Mouse (Mus musculus) ovary, postnatal 10 days (tissue): ENCODE measurements around the gene Aktip.

Source experiments
- DNase-seq: peaks from one replicate; pipeline ENCODE4 v3.0.0; 2022; ENCODE audit warnings: low spot score

The Aktip gene

DNA sequence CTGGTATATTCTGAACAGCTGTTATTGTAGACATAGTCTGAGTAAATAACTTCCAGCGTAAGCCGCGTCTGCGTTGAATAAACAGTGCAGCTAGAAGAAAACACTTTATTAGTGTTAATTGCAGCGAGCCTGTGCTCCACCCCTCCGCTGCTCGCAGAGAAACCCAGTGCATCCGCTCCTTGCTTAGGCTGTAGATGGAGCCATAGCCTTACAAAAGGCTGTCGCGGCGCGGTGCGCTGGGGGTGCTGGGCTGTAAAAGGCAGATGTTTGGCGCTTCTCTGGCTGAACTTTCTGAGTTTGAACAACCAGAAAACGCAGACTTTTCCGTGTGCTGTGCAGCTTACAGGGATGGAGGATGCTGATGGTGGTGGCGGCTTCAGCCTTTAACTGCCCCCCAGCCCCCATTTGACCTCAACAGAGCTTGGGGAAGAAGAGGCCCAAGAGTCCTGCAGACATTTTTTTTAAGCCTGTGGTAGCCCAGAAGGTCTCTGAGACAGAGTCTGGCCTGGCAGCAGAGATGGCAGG lies 8.9 kb downstream of the Aktip start:
- DNase-seq: peak; percentile 11

DNA sequence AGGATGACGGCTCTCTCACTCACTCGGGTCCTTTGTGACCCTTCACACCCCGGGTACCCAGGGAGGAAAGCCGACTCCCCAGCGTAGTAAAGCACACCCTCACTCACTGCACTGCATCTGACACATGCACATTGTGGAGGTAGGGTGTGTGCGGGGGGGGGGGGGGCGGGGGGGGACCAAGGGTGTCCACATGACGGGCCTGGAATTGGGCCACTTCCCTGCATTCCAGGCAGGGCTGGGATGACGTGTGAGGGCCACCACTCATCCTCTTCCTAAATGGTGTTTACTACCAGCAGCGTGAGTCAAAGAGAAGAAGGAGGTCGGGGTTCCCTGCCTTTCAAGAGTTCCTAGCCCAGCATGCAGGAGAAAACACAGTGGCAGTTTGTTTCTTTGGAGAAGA lies 11.6 kb downstream of the Aktip start:
- no peak for DNase-seq

DNA sequence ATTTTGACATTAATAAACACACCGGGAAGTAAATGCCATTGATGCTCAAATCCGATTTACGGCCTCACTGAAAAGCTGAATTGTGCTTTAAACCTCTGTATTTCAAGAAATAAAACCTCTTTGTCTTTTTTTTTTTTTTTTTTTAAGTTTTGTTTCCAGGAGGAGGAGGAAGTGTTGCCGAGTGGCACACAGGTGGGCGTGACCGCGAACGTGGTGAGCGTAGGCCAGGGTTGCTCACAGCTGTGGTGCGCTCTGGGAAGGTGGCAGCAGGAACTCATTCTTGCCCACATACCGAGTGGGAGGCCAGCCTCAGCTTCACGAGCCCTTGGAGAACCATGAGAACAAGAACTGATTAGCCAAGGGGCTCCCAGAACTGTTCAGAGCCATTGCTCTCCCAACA lies 13.4 kb downstream of the Aktip start:
- no peak for DNase-seq

DNA sequence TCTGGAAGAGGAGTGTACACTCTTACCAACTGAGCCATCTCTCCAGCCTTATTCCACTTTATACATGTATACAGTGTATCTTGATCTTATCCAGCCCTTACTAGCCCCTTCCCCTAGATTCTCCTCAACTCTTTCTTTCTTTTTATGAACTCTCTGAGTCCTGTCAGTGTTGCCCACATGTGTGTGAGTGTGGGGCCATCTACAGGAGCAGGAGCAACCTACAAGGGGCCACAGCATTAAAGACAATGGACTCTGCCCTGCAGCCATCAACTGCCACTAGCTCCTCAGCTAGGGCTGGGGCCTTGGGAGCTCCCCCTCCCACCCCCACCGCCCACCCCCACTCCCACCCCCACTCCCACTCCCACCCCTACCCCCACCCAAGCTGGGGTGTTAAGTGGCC lies 22.1 kb downstream of the Aktip start:
- DNase-seq: no peak

DNA sequence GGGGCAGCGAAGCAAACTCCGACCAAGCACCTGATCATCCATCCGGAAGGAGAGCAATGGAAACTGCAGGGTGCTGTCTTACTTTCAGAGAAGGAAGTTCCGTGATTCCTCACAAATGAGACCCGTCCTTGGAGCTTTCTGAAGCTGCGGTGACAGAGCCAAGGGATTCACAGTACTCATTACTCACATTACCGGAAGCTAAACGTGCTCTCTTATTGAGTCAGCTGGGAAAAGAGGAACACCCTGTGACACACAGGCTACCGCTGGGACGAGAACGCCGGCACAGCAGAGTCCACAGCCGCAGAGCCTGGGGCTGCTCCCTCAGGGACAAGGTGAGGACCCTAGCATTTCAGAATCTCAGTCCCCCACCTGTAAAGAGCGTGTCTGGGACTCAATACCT lies 23.6 kb downstream of the Aktip start:
- DNase-seq: no peak

DNA sequence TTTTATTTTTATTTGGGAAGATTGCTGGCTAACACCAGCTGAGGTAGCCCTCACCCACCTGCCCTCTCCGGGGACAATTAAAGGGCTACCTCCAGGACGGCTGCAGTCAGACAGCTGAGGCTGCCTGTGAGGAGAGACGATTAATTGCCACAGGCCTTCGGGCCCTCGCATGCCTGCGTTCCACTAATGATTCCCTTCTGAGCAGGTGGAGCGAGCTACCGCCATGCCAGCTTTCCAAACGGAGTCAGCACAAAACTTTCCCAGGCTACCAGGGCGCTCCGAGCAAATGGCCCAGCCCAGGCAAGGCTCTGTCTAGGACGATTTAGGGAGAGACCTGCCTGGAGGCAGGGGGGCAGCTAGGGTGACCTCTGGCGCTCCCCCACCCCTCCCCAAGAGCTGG lies 28.2 kb downstream of the Aktip start:
- no peak for DNase-seq

DNA sequence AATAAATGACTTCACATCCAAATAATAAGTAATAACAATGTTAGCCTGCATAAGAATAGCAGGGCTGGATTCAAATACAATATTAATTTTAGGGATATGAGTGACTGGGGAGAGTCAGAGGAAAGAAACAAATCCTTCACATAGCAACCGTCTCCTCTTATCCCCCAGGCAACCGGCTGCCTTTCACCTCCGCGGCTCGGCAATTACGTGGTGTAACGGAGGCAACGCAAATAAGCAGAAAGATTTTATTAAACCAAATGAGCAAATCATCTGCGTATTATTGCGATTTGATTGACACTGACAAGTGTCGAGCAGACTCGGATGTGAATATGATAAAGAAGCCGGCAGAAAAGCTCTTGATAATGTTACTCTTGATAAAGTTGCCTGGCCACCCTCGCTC lies 28.9 kb downstream of the Aktip start:
- no peak for DNase-seq

DNA sequence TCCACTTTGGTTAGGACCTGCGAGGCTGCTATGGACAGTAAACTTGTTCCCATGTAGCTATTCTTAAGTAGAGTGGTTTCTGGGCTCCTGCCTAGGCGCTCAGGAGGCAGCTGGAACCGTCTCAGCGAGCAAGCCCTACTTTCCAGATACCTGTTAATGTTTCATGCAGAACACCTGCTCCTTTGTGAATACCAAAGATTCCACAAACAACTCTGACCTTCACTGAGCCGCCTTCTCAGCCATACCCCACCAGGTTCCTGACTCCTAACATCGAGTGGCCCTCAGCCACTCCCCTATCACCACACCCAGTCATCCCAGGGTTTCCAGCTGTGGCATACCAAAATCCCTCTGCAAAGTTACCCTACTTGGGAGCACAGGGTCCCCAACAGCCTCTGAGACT lies 29.6 kb downstream of the Aktip start:
- DNase-seq: no peak

DNA sequence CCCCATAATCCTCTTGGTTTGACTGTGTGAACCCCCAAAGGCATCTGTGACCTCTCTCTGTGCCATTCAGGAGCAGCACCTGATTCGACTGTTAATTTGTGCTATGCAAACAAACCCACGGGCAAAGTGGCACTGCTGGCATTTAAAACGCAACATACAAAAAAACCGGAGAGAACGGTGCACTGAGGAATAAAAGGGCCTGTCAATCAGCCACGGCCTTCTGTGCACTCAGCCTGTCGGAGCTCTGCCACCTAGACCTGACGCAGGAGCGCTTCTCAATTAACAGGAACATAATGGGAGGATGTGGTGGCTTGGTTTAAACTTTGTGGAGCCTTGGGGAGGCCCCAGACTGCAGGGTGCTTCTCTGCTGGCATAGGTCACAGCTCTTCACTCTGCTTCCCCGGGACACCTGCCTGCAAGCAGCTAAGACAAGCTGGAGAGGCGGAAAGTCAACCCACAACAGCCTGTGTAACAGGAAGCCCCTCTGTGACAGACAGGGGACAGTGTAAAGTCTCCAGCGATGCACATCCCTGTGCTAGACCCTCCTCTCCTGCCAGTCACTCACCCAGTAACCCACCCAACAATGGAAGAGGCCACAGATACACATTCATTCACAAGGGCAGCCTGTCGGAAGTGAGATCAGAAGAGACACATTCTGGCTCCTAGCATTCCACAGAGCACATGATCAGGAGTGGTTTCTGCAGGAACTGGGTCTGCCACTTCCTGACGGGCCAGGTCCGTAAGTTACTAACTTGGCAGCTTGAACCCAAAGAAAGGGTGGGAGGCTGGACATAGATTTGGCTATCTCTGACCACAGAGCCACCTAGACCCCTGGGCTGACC lies 39.6 kb downstream of the Aktip start:
- DNase-seq: no peak

DNA sequence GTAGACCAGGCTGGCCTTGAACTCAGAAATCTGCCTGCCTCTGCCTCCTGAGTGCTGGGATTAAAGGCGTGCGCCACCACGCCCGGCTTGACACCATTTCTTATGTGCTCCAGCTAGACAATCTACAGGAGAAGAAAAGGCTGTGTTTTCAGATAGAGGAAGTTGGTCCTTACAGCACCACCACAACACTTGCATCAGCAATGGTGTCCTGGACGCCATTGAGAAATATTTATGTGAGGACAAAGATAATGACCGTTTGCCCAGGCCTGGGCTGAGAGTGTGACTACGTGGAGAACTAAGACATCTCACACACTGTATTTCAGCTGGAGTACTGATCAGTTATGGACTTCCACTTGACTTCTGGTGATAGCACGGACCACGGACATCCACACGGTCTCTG lies 41.2 kb downstream of the Aktip start:
- DNase-seq: no peak

DNA sequence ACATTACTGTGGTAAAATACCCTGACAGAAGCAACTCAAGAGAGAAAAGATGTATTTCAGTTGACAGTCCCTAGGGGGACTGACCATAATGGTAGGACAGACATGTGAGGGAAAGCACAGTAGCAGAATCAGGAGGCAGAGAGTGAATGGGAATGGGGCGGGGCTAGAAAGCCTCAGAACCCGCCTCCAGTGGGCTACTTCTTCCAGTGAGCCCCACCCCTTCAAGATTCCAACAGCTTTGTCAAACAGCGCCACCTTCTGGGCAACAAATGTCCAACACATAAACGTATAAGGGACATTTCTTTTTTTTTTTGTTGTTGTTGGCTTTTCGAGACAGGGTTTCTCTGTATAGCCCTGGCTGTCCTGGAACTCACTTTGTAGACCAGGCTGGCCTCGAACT lies 45.2 kb downstream of the Aktip start:
- DNase-seq: no peak

DNA sequence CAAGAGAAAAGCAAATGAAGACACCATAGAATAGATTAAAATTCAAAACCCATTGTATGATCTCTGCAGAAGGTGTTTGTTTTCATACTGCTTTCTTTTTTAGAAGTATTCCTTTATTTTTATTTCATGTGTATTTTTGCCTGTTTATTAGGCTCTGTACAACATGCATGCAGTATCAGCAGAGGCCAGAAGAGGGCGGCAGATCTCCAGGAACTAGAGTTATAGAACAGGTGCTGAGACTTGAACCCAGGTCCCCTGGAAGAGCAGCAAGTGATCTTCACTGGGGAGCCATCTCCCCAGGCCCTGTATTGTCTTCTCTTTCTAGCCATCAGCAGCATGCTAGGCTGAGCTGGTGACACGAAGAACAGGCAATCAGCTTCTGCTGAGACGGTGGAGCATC lies 45.9 kb downstream of the Aktip start:
- no peak for DNase-seq

DNA sequence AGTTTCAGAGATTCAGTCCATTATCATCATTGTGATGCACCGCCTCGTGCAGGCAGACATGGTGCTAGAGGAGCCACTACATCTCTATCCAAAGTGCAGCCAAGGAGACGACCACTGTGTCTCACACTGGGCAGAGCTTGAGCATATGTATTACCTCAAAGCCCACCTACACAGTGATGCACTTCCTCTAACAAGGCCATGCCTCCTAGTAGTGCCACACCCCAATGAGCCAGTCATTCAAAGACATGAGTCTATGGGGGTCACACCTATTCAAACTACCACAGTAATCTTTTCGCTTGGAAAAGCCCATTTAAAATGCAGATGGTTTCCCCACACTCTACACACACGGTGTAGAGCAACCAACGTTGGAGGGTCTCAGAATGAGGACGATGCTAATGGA lies 48.2 kb downstream of the Aktip start:
- DNase-seq: no peak

DNA sequence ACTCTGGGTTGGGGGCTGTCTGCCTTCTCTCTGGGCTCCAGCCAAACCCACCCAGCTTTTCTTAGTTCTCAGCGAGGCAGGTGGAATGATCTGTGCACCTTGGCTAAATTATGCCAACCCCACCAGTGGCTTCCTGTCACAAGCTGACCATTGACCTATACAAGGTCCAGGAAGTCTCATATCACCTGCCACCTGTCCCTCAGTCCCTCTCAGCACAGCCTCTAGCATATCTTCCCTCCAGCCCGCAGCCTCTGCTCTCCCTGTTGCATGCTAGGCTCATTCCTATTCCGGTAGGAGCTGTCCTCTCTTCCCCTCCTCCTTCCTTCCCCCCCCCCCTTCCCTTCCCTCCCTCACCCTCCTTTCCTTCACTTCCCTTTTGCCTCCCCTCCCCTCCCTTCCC lies 50.5 kb downstream of the Aktip start:
- no peak for DNase-seq

DNA sequence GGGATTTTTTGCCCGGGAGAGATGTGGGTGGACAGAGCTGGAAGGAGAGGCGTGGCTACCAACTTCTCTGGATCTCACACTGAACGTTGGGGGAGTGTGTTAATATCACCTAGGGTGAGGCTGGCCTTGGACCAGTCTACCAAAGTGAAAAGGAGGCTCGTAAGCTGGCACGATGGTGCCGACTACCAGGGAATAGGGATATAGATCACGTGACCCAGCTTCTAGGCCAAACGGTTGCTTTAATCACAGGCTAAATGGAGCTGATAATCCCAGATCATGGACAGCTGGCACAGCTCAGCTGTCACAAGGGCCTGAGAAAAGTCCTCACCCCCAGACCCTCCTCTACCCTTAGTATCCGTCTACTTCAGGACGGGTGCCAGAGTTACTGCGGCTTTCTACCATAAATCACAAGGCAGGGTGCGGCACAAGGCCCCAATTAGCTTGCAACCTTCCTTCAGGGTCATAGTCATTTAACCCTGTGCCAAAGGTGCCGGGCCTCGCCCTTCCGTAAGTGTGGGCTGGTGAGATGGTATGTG lies 51.1 kb downstream of the Aktip start:
- DNase-seq: no peak

DNA sequence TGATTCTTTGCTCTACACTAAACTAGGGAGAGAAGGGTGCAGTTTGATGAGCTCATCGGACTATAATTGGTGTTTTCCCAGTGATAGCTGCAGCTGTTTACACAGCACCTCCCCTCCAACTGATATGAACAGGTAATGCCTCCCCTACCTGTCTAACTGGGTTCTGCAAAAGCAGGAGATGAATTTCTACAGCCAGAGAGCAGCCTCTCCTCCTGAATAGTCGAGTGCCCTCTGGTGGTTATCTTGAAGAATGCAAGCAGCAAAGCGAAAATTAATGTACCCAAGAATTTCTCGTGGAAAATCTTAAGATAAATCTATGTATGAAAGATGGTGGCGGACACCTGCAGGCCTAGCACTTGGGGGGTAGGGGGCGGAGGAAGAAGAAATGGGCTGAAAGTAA lies 52.1 kb downstream of the Aktip start:
- no peak for DNase-seq

DNA sequence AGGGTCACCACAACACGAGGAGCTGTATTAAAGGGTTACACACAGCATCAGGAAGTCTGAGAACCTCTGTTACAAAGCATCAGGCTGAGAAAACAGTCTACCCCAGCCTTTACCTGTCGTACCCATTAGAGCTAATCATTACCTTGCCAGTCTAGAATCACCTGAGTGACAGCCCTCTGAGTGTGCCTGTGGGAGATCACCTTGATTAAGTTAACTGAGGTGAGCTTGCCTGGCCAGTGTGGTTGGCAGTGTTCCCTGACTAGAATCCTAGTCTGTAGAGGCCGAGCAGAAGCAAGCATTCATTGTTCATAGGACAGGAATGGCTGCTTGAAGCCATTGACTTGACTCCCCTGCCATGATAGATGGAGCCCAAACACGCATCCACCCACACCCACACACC lies 58.9 kb downstream of the Aktip start:
- no peak for DNase-seq

DNA sequence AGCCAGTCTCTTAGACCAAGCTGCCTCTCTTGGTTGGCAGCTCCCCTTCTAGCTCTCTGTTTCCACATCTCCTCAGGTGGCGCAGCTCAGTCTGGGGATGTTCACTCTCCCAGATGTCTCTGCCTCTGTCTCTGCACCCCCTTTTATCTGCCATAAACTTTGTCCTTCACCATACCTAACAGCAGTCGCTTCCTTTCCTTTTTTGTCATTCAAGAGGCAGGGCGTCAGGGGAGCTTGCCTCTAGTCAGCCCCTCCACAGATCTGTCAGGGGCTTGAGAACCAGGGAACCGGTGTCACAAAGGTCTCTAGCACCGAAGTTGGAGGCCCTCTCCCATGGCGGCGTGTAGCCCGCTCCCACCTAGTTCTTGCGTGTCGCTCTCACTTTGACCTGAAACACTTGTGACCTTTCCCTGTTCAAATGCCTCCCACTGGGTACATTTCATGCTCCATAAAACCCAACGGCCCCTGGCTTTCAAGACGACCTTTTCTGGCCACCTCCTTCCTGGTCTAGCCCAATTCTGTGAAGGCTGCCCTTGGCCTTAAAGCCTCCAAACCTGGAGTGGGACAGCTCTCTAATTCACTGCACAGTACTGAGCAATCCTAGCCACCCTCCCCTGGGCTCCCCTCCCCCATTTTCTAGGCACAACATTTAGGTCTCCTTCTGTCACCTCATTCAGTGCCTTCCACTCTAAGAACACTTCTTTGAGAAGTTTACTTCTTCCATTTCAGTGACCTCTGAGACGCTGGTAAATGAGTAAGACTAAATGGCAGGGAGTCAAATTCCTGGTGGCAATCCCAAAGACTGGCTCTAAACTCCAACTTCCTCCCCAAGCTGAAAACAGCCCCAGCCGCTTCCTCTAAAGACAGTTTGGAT lies 64.2 kb downstream of the Aktip start:
- no peak for DNase-seq

DNA sequence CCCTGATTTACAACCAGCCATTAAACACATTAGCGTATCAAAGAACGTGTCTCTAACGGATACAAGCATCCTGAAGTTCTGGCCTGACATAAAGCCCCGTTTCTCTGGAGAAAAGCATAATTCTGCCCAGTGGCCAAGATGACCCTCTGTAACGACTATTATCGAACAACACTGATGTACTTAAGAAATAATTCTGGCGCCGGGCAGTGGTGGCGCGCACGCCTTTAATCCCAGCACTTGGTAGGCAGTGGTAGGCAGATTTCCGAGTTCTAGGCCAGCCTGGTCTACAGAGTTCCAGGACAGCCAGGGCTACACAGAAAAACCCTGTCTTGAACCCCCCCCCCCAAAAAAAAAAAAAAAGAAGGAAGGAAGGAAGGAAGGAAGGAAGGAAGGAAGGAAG lies 65.1 kb downstream of the Aktip start:
- DNase-seq: no peak

DNA sequence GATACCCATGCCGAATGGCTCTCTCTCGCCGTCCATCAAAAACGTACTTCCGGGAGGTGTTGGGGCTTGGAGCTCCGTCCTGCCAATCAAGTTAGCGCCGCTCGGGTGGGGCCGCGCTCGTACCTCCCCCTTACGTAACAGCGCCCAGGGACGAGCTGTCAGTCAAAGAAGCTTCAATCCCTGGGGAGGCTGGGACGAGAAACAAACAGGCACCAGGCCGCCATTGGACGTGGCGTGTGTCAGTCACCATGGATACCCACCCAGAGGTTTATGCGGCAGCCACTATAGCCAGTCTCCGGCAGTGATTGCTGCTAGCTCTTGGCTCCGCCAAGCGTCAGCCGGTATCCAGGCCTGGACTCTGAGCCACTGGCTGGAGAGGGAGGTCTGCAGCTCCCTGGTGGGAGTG lies 65.7 kb downstream of the Aktip start:
- DNase-seq: peak; percentile 94

DNA sequence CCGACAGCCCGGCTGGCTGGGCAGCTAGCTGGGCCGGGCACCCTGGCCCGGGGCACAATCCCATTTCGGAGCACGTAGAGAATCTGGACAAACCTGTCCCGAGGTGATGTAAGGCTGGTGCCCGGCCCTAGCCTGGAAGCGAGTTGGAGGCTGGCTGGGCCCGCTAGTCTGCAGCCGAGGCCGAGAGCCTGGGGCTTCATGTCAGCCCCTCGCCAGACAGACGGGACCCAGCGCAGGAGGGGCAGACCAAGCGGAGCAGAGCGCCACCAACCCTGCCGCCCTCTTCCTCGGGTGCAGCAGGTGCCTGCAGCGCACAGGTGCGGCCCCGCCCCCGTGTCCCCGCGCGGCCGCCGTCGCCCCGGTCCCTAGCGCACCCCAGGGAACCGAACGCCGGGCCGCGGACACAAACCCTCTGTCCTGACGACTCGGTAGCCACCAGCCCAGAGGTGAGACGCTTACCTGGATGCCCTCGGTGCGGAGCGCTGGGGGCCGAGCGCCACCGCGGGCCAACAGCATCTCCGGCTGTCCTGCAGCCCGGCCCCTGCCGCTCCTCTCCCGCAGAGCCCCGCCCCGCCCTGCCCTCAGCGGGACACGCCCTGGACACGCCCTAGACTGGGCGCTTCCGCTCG lies 66.2 kb downstream of the Aktip start:
- DNase-seq: no peak

DNA sequence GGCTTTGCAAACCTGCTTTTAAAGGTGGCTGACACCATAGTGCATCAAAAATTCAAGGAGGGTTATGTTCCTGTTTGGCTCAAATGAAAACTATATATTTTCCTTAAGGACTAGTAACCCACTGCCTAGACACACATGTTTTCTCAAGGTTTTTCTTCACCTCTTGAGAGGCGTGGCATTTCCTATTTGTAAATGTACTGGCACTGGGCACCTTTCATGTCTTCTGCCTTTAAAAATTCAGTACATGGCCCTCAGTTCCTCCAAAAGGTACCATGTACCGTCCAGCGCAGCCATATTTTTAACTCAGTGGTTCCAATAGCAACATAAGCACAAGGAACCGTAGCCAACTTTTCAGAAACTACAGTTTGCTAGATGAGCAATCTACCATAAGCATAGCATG lies 67.0 kb downstream of the Aktip start:
- DNase-seq: no peak
